Mouse (Mus musculus): Measurements from ENCODE around the gene Ifi47.

GRCm38 (mm10) chr11:49119635-49120034 lies 43.2 kb downstream of the Ifi47 start:
- no peak for TF ChIP-seq ZC3H11A (IDR thresholded peaks at IDR 0.05; ENCODE audit: borderline replicate concordance, low read depth, low read length)
- TF ChIP-seq MAFK (IDR thresholded peaks at IDR 0.05; ENCODE audit: insufficient read depth, low read depth, low read length) = no peak
- no peak for TF ChIP-seq CHD2 (IDR thresholded peaks at IDR 0.05; ENCODE audit: low read depth, low read length)
